11 mouse cellular contexts compared by ENCODE assay signal in the genomic region with DNA sequence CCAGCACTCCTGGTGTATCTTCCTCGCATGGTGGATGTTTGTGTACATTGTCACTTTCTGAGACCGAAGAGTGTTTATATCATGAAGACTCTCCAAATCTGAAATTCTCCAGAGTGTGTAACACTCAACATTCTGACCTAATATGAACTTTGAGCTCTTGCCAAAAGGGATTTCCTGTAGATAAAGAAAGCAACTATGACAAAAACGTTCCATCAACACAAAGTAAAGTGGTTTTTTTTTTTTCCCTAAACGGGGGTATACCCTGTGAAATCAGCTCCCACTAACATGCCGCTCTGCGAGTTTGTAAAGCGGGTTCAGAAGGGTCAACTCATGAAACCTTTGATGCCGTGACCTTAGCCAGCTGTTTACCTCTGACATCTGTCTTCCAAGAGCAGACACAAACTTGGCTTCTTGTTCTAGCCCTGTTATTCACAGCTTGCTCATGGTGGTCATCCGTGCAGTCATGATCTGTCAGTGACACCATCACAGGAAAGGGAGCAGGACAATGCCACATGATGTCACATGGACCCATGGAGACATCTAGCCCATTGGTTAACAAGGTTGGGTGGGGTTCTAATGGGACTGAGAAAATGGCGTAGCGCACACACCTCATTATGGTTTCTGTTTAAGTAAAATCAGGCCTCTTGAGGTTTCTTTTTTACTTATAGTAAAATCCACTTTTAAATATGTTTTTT.
DNase-seq lines count a peak whose midpoint lies in the region.
"Had no signal": no experiment of that assay in that cellular context is flagged by ENCODE, and none has a peak within 500 bp of the region (broad histone marks: within the 10 kb centered on the region; RNA-seq: fewer than 3 reads in every experiment).

No protein-coding gene starts in this region.

- intact Hi-C loops in heart, postnatal 10 days (cut with DNase I), result no loop called here

- peak; percentile 24 for DNase-seq in adrenal gland, adult 2 months
- no peak for DNase-seq in adrenal gland, postnatal 25 days
- peak; percentile 2 to 5 for DNase-seq in kidney, adult 8-10 months
- no peak for DNase-seq in kidney, adult 18-20 months
- DNase-seq in heart, postnatal 10 days, result peak; percentile 6 to 14
- peak; percentile 16 for DNase-seq in lung, postnatal 25 days (ENCODE audit: low spot score)
- DNase-seq in cerebellum, postnatal 10 days, result no peak
- no peak for DNase-seq in retina, postnatal 1 day
- DNase-seq: adrenal gland, adult 8-10 months; embryo, embryonic 11 days; thymus, adult 18-20 months had no signal

Comparison
In these comparisons a context has a peak if more than half of its experiments do, and no peak if none do; other contexts are left out.
1. DNase-seq: peak in adrenal gland, adult 2 months (single experiment), kidney, adult 8-10 months (2 of 2), heart, postnatal 10 days (2 of 2) and lung, postnatal 25 days (single experiment); none in adrenal gland, postnatal 25 days (single experiment), kidney, adult 18-20 months (single experiment), cerebellum, postnatal 10 days (0 of 2) and retina, postnatal 1 day (single experiment).